Mouse (Mus musculus) frontal cortex, postnatal 10 days (tissue): ENCODE measurements at regions not wholly inside any gene's neighbourhood (a gene's known extent, or its start where the extent isn't known, plus 50 kb on each side); places are given as distances from the start of the nearest gene placed in this dataset.

Experiments used
- DNase-seq, 2 experiments: peaks; one replicate each; pipeline ENCODE4 v3.0.0; 2022; ENCODE audit warnings: low spot score in 2 of 2, mixed read lengths in 1 of 2

DNA sequence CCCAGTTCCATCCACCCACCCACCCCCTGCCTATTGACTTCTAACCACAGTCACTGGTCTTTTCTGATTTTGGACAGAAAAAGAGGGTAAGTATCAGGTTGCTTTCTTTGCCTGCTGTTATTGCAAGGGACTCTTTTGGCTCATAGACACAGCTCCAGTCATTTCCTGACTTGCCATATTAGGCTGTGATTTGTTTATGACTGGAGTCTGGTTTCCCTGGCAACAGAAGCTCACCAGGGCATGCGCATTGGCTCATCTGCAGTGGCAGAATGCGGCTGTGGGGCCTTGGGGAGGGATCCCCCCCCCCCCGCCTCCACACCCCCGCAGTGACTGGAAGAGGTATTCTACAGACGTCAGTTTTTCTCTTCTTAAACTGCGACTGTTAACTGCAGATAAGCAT, 65.9 kb downstream of the Cdr1 start:
- peak; percentile 14 to 27 for DNase-seq

DNA sequence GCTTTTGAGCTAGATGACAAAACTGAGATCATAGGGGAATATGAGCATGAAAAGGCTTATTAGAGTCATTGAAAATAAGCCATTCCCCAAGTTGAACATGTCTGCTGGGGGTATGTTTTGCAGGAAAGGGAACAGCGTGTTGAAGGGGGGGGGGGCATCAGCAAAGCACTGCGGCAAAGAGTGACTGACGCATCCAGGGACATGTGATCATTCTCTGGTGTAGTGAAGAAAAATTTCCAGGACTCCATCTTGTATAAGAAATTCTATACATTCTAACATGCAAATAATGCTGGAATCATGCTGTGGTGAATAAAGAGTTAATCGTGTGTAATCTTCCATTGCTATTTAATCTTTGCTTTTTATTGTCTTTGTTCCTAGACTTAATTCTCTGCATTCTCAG, 68.0 kb downstream of the Cdr1 start:
- DNase-seq: no peak

DNA sequence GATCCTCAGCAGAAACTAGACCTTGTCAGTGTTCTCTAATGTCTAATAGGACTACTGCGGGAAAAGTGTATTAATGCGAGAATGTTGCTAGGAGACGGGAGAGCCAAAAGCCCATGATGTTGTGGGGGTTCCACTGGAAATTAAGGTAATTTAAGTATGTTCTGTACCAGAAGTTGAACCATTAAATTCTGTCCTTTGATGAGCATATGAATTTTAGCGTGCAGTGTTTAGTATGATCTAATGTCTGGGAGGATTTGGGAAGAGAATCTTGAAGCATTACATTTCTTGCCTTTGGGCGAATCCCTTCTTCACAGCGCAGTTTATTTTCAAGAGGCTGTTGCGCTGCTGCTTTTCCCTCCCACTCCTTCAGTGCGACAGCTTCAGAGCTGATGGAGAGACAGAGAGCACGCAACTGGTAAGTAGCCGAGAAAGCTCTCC, 69.3 kb downstream of the Cdr1 start:
- peak; percentile 13 for DNase-seq
